In the genomic region with DNA sequence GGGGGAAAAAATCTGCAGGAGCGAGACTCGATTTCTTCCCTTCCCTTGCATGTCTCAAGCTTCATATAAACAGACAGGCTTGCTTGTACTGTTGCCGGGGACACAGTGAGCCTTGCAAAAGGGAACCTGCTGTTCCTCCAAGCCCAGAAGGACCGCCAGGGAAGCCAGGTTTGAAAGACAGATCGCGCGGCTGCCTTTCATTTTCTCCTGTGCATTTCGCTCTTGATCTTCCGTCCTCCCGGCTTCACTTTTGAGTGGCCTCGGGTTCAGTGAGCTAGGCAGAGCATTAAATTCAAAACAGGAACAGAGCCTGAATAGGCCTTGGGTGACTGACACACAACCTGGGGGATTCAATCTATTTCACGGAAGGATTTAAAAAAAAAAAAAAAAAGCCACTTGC, we compare ENCODE assay signal across 9 mouse cellular contexts.
DNase-seq lines count a peak whose midpoint lies in the region; ATAC-seq and TF ChIP-seq lines count a peak whose summit lies in the region.
"Had no signal": no experiment of that assay in that cellular context is flagged by ENCODE, and none has a peak within 500 bp of the region (broad histone marks: within the 10 kb centered on the region; RNA-seq: fewer than 3 reads in every experiment).

No protein-coding gene starts in this region.

- no peak for TF ChIP-seq CTCF in intestine, postnatal 0 days (IDR thresholded peaks at IDR 0.05; ENCODE audit: low read depth)
- no peak for TF ChIP-seq CTCF in gastrocnemius, adult 2 months (IDR thresholded peaks at IDR 0.05)

- ATAC-seq in intestine, postnatal 0 days, result no peak
- ATAC-seq in intestine, embryonic 16.5 days, result no peak
- no peak for ATAC-seq in hindbrain, embryonic 13.5 days (ENCODE audit: low FRiP score)
- ATAC-seq in midbrain, embryonic 11.5 days (ENCODE audit: low FRiP score), result 0 out of 2 replicates have a peak, but pooled peaks have one; percentile 19

- H3K27me3 ChIP-seq in intestine, postnatal 0 days (replicated peaks; ENCODE audit: control insufficient read depth, insufficient read depth, low read length), result no peaks in the 10 kb centered on the region
- no peaks in the 10 kb centered on the region for H3K27me3 ChIP-seq in intestine, embryonic 16.5 days (replicated peaks; ENCODE audit: control insufficient read depth, insufficient read depth, low read length)
- no peaks in the 10 kb centered on the region for H3K27me3 ChIP-seq in hindbrain, embryonic 13.5 days
- no peaks in the 10 kb centered on the region for H3K27me3 ChIP-seq in midbrain, embryonic 11.5 days (ENCODE audit: control insufficient read depth, insufficient read depth, low read length)
- H3K27me3 ChIP-seq: neural tube, embryonic 12.5 days had no signal

- H3K9me3 ChIP-seq in intestine, postnatal 0 days (ENCODE audit: control insufficient read depth), result no peaks in the 10 kb centered on the region
- H3K9me3 ChIP-seq in intestine, embryonic 16.5 days (ENCODE audit: control insufficient read depth, low read length), result no peaks in the 10 kb centered on the region
- H3K9me3 ChIP-seq in hindbrain, embryonic 13.5 days, result no peaks in the 10 kb centered on the region; the same call in 1 of the 2 replicates
- H3K9me3 ChIP-seq in midbrain, embryonic 11.5 days (ENCODE audit: control insufficient read depth, low read length), result no peaks in the 10 kb centered on the region
- H3K9me3 ChIP-seq: neural tube, embryonic 12.5 days had no signal

- H3K4me1 ChIP-seq in intestine, postnatal 0 days (replicated peaks; ENCODE audit: control insufficient read depth, insufficient read depth, low read length), result no peaks in the 10 kb centered on the region
- H3K4me1 ChIP-seq in intestine, embryonic 16.5 days (ENCODE audit: control insufficient read depth, insufficient read depth, low read length), result no peaks in the 10 kb centered on the region
- no peaks in the 10 kb centered on the region for H3K4me1 ChIP-seq in hindbrain, embryonic 13.5 days (replicated peaks)
- no peaks in the 10 kb centered on the region; the same call in 1 of the 2 replicates for H3K4me1 ChIP-seq in midbrain, embryonic 11.5 days (ENCODE audit: control insufficient read depth, insufficient read depth, low read length)
- H3K4me1 ChIP-seq: neural tube, embryonic 12.5 days had no signal

- DNase-seq in cerebellum, postnatal 14 days, result peak; percentile 69 to 73
- DNase-seq in midbrain, embryonic 11.5 days (ENCODE audit: low spot score, missing footprints), result peak; percentile 85
- DNase-seq in gastrocnemius, adult 2 months, result no peak
- no peak for DNase-seq in lung, adult 18-20 months
- no peak for DNase-seq in gastrocnemius, adult 18-20 months (ENCODE audit: low spot score)

- 0 out of 2 replicates have a peak overlapping the region, but pooled peaks have one; percentile 17 for H3K4me2 ChIP-seq in intestine, postnatal 0 days (replicated peaks; ENCODE audit: low read depth)
- H3K4me2 ChIP-seq in intestine, embryonic 16.5 days (ENCODE audit: low read depth, low read length), result no peak overlapping the region
- peak overlapping the region; percentile 29; the same call in 1 of the 2 replicates for H3K4me2 ChIP-seq in hindbrain, embryonic 13.5 days
- 0 out of 2 replicates have a peak overlapping the region, but pooled peaks have one; percentile 11 for H3K4me2 ChIP-seq in midbrain, embryonic 11.5 days
- H3K4me2 ChIP-seq: neural tube, embryonic 12.5 days had no signal

- H3K36me3 ChIP-seq in intestine, postnatal 0 days (ENCODE audit: control insufficient read depth, insufficient read depth), result no peaks in the 10 kb centered on the region
- no peaks in the 10 kb centered on the region for H3K36me3 ChIP-seq in intestine, embryonic 16.5 days (ENCODE audit: control insufficient read depth, insufficient read depth, low read length)
- no peaks in the 10 kb centered on the region for H3K36me3 ChIP-seq in hindbrain, embryonic 13.5 days
- no peaks in the 10 kb centered on the region for H3K36me3 ChIP-seq in midbrain, embryonic 11.5 days (ENCODE audit: control insufficient read depth, insufficient read depth, low read length)
- H3K36me3 ChIP-seq: neural tube, embryonic 12.5 days had no signal

- no peak overlapping the region for H3K4me3 ChIP-seq in intestine, postnatal 0 days (ENCODE audit: low read depth, low read length)
- H3K4me3 ChIP-seq in intestine, embryonic 16.5 days (ENCODE audit: low read length), result no peak overlapping the region
- no peak overlapping the region for H3K4me3 ChIP-seq in hindbrain, embryonic 13.5 days
- H3K4me3 ChIP-seq in midbrain, embryonic 11.5 days (ENCODE audit: low read depth, low read length), result no peak overlapping the region
- H3K4me3 ChIP-seq in gastrocnemius, adult 2 months, result no peak overlapping the region
- H3K4me3 ChIP-seq: neural tube, embryonic 12.5 days had no signal

- H3K9ac ChIP-seq in intestine, postnatal 0 days (ENCODE audit: low read depth, low read length), result no peak overlapping the region
- H3K9ac ChIP-seq in intestine, embryonic 16.5 days (ENCODE audit: low read depth, low read length), result no peak overlapping the region
- no peak overlapping the region; the same call in 1 of the 2 replicates for H3K9ac ChIP-seq in hindbrain, embryonic 13.5 days
- no peak overlapping the region for H3K9ac ChIP-seq in midbrain, embryonic 11.5 days (ENCODE audit: low read length)
- H3K9ac ChIP-seq: neural tube, embryonic 12.5 days had no signal

- WGBS in intestine, postnatal 0 days, result 59% methylated on average over 12 of the region's 12 CpGs
- 45% methylated on average over 12 of the region's 12 CpGs for WGBS in intestine, embryonic 16.5 days
- 51% methylated on average over 12 of the region's 12 CpGs for WGBS in hindbrain, embryonic 13.5 days
- WGBS in midbrain, embryonic 11.5 days, result 44% methylated on average over 12 of the region's 12 CpGs

- intact Hi-C loops in gastrocnemius, adult 2 months (cut with DNase I), result no loop called here

- H3K27ac ChIP-seq in intestine, postnatal 0 days (ENCODE audit: low read depth, low read length), result no peak overlapping the region
- no peak overlapping the region for H3K27ac ChIP-seq in intestine, embryonic 16.5 days (ENCODE audit: low read length)
- H3K27ac ChIP-seq in hindbrain, embryonic 13.5 days, result no peak overlapping the region
- H3K27ac ChIP-seq in midbrain, embryonic 11.5 days (ENCODE audit: low read depth, low read length), result no peak overlapping the region
- no peak overlapping the region for H3K27ac ChIP-seq in gastrocnemius, adult 2 months
- H3K27ac ChIP-seq: neural tube, embryonic 12.5 days had no signal

Comparison
In these comparisons a context has a peak if more than half of its experiments do, and no peak if none do; other contexts are left out.
1. DNase-seq: peak in cerebellum, postnatal 14 days (2 of 2) and midbrain, embryonic 11.5 days (single experiment); none in gastrocnemius, adult 2 months (single experiment), lung, adult 18-20 months (0 of 2) and gastrocnemius, adult 18-20 months (single experiment).